ENCODE assay signal across 13 mouse cellular contexts in genomic region chr4:107497430-107497935, GRCm38 (mm10).
"Had no signal": no experiment of that assay in that cellular context is flagged by ENCODE, and none has a peak within 500 bp of the region (broad histone marks: within the 10 kb centered on the region; RNA-seq: fewer than 3 reads in every experiment).

No protein-coding gene starts in this region.

- H3K4me1 ChIP-seq: liver, embryonic 13.5 days had no signal

- H3K36me3 ChIP-seq: limb, embryonic 15.5 days; liver, embryonic 13.5 days; lung, embryonic 15.5 days had no signal

- H3K27me3 ChIP-seq: liver, embryonic 13.5 days; lung, embryonic 15.5 days had no signal

- H3K9ac ChIP-seq: limb, embryonic 15.5 days; liver, embryonic 13.5 days; liver, postnatal 0 days; lung, embryonic 15.5 days had no signal

- ATAC-seq: liver, postnatal 0 days had no signal

- H3K9me3 ChIP-seq: limb, embryonic 15.5 days; liver, embryonic 13.5 days; lung, embryonic 15.5 days had no signal

- H3K27ac ChIP-seq: layer of hippocampus, adult 2 months; limb, embryonic 15.5 days; liver, embryonic 13.5 days; lung, embryonic 15.5 days had no signal

- DNase-seq: kidney, adult 11 months; kidney, postnatal 10 days; kidney, postnatal 4 days; left cerebral cortex, postnatal 4 days; liver, embryonic 13.5 days; liver, postnatal 0 days; midbrain, embryonic 14.5 days; right cerebral cortex, postnatal 14 days; thymus, adult 18-20 months; thymus, postnatal 14 days had no signal

- H3K4me2 ChIP-seq: limb, embryonic 15.5 days; liver, embryonic 13.5 days; lung, embryonic 15.5 days had no signal

- H3K4me3 ChIP-seq: layer of hippocampus, adult 2 months; limb, embryonic 15.5 days; liver, embryonic 13.5 days; lung, embryonic 15.5 days had no signal
